Mouse (Mus musculus) forebrain, embryonic 13.5 days (tissue): ENCODE measurements around the gene Syne1. TPM values are rescaled to one million over a fixed set of nuclear protein-coding genes. Genes with fewer than 3 reads are reported as not detected.

ENCODE experiments used
- ATAC-seq: fragments of 200-750 bp; cut with Nextera tagmentation; 2 replicates; pipeline ENCODE4 v1.8.0; 2017
- H3K27ac ChIP-seq: fragments of 300-500 bp; sonication (generic); 2 replicates; pipeline ENCODE4 v1.5.1; 2015; ENCODE audit warnings: inconsistent platforms, mild to moderate bottlenecking, moderate library complexity
- H3K27me3 ChIP-seq: fragments of 300-500 bp; sonication (generic); 2 replicates; pipeline ENCODE4 v1.6.1; 2015; ENCODE audit warnings: mild to moderate bottlenecking, inconsistent platforms
- H3K36me3 ChIP-seq: fragments of 300-500 bp; sonication (generic); 2 replicates; pipeline ENCODE4 v1.6.1; 2015; ENCODE audit warnings: mild to moderate bottlenecking, inconsistent platforms; ENCODE audit not compliant: poor library complexity, severe bottlenecking
- H3K4me1 ChIP-seq: fragments of 300-500 bp; sonication (generic); 2 replicates; pipeline ENCODE4 v1.6.1; 2015; ENCODE audit warnings: inconsistent platforms
- H3K4me2 ChIP-seq: fragments of 300-500 bp; sonication (generic); 2 replicates; pipeline ENCODE4 v1.6.1; 2015; ENCODE audit warnings: inconsistent platforms, mild to moderate bottlenecking, moderate library complexity
- H3K4me3 ChIP-seq: fragments of 300-500 bp; sonication (generic); 2 replicates; pipeline ENCODE4 v1.5.1; 2015; ENCODE audit warnings: mild to moderate bottlenecking, inconsistent platforms
- H3K9ac ChIP-seq: fragments of 300-500 bp; sonication (generic); 2 replicates; pipeline ENCODE4 v1.6.1; 2015; ENCODE audit warnings: mild to moderate bottlenecking, inconsistent platforms
- H3K9me3 ChIP-seq: fragments of 300-500 bp; sonication (generic); replicated peaks from 2 replicates; pipeline ENCODE4 v1.6.1; 2016; ENCODE audit warnings: inconsistent platforms
- WGBS: fragments of 180-500 bp; shearing (Covaris S2); methylation state at CpG from one replicate; pipeline ENCODE4 v1.1.7; 2015; 5-methylcytosine and 5-hydroxymethylcytosine counted together
- polyA plus RNA-seq: library from polyadenylated mRNA; unstranded; fragments of >200 nt; fragmentation: Nextera tagmentation; extraction: Ambion mirVana; gene quantifications from 2 replicates; pipeline ENCODE4 v1.2.1, GENCODE M21; 2015

Syne1 gene
- polyA plus RNA-seq, 1 experiment from 2014 or later, result 2.4 TPM

DNA sequence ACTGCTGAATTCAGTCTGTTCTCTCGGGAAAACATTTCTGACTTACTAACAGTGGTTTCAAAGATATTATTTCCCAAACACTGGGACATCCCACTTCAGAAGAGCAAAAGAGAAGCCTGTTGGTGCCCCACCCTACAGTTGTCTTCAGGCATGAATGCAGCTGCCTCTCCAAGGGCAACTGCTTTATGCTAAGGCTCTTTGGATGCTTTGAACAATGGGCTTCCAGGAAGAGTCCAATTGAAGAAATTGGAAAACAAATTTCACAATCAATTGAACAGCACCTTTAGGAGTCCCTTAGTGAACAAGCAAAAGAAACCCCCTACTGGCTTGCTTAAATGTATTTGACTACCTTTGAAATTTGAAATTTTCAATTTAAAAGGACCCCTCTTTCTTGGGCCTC, 524.1 kb downstream of the Syne1 start:
- Histone ChIP-seq H3K27me3 (peaks cover 20% of the 10 kb centered on the region), H3K36me3 (no peaks in the 10 kb centered on the region), H3K9me3 (no peaks in the 10 kb centered on the region), H3K27ac (no peak overlapping the region), H3K4me1 (0 out of 2 replicates have a peak, but pooled peaks cover under 1% of the 10 kb centered on the region), H3K4me3 (no peak overlapping the region), H3K4me2 (no peak overlapping the region), H3K9ac (no peak overlapping the region)
- 86% methylated on average over 1 of the region's 1 CpGs for WGBS
- no peak for ATAC-seq

GRCm38 (mm10) chr10:5025906-5026305, 525.4 kb downstream of the Syne1 start:
- Histone ChIP-seq H3K4me2 (no peak overlapping the region), H3K36me3 (no peaks in the 10 kb centered on the region), H3K4me3 (no peak overlapping the region), H3K9me3 (no peaks in the 10 kb centered on the region), H3K4me1 (no peaks in the 10 kb centered on the region), H3K9ac (no peak overlapping the region), H3K27ac (no peak overlapping the region), H3K27me3 (peaks cover 16% of the 10 kb centered on the region)
- 92% methylated on average over 4 of the region's 4 CpGs for WGBS
- no peak for ATAC-seq

- no peaks in the 10 kb centered on the region for H3K9me3 ChIP-seq
- no peak overlapping the region for H3K27ac ChIP-seq
- 81% methylated on average over 1 of the region's 1 CpGs for WGBS
- H3K4me1 ChIP-seq, result no peaks in the 10 kb centered on the region
- H3K4me3 ChIP-seq, result no peak overlapping the region
- no peak for ATAC-seq
- H3K27me3 ChIP-seq, result no peaks in the 10 kb centered on the region
- no peaks in the 10 kb centered on the region for H3K36me3 ChIP-seq
- no peak overlapping the region for H3K4me2 ChIP-seq
- H3K9ac ChIP-seq, result no peak overlapping the region
These were observed 534.1 kb downstream of the Syne1 start for GRCm38 (mm10) chr10:5017148-5017547.

DNA sequence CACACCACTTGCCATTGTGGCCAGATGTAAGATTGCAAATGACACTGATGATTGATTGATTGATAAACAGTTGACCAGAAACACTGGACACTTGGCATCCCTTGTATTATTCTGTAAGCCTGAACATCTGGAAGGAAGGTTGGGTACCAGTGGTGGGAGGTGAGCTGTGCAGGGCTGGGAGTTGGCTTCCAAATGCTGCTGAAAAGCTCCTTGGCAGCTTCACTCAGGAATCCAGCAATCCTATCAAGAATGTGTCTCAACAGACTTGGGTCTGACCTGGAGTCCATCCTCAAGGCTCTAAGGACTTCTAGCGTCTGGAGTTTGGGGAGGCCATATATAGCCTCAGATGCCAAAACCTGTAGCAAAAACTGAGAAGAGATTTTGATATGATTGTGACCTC, 536.3 kb downstream of the Syne1 start:
- H3K27ac ChIP-seq, result no peak overlapping the region
- no peak for ATAC-seq
- no peak overlapping the region for H3K9ac ChIP-seq
- H3K9me3 ChIP-seq, result no peaks in the 10 kb centered on the region
- no peak overlapping the region for H3K4me3 ChIP-seq
- H3K4me2 ChIP-seq, result no peak overlapping the region
- no peaks in the 10 kb centered on the region for H3K4me1 ChIP-seq
- no peaks in the 10 kb centered on the region for H3K27me3 ChIP-seq
- 92% methylated on average over 1 of the region's 1 CpGs for WGBS
- H3K36me3 ChIP-seq, result no peaks in the 10 kb centered on the region

GRCm38 (mm10) chr10:5012004-5012403, 539.3 kb downstream of the Syne1 start:
- H3K4me3 ChIP-seq, result no peak overlapping the region
- no peak overlapping the region for H3K9ac ChIP-seq
- no peaks in the 10 kb centered on the region for H3K9me3 ChIP-seq
- no peak overlapping the region for H3K4me2 ChIP-seq
- no peaks in the 10 kb centered on the region for H3K36me3 ChIP-seq
- no peak overlapping the region for H3K27ac ChIP-seq
- ATAC-seq, result no peak
- H3K27me3 ChIP-seq, result no peaks in the 10 kb centered on the region
- no peaks in the 10 kb centered on the region for H3K4me1 ChIP-seq

DNA sequence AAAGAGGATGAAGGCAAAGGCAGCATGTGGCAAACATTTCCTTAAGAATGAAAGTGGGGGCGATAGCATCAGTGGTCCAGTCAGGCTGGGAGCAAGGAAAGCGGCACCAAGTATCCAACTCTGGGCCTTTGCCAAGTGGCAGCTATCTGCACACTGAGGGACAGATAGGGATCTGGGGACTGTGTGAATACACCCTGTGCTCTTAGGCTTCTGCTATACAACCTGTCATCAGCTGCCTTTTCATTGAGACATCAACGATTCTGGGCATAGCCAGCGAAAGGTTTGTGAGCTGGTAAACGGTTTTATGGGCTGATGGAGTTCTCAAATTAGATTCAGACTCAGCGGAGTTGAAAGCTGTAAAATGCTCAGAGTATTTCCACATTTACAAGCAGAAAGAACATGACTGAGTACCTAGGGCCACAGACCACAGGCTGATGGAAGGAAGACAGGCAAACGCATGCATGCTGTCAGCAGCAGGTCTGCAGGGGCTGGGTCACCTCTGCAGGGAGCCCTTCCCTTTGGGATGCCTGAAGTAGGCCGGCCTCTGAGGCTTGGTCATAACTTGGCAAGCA, 542.4 kb downstream of the Syne1 start:
- 82% methylated on average over 8 of the region's 8 CpGs for WGBS

DNA sequence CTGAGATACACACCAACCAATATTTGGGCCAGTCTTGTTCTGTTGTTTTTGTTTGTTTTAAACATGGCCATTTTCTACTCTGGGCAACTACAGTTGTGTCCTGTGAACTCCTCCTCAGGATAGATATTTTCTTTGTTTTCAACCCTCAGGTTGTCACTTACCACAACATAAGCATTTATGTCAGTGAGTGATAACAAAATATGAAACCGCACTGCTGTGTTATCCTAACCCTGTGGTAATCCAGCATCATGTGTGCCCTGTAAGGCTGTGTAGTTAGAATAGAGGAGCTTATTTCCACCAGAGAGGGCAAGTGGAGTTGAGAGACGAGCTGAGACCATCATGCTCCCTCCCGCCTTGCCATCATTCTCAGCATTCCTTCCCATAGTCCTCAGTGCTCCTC, 554.7 kb downstream of the Syne1 start:
- Histone ChIP-seq H3K27ac (no peak overlapping the region), H3K4me2 (no peak overlapping the region), H3K36me3 (no peaks in the 10 kb centered on the region), H3K27me3 (no peaks in the 10 kb centered on the region), H3K4me1 (no peaks in the 10 kb centered on the region), H3K9me3 (no peaks in the 10 kb centered on the region), H3K4me3 (no peak overlapping the region), H3K9ac (no peak overlapping the region)
- ATAC-seq, result no peak
- WGBS, result 76% methylated on average over 3 of the region's 3 CpGs

More for the DNA sequence above, 542.4 kb downstream of the Syne1 start:
- Histone ChIP-seq H3K36me3 (no peaks in the 10 kb centered on the region), H3K27me3 (no peaks in the 10 kb centered on the region), H3K9me3 (no peaks in the 10 kb centered on the region), H3K4me2 (no peak overlapping the region), H3K4me3 (no peak overlapping the region), H3K27ac (no peak overlapping the region), H3K9ac (no peak overlapping the region), H3K4me1 (no peaks in the 10 kb centered on the region)
- ATAC-seq, result no peak

GRCm38 (mm10) chr10:4993802-4994201, 557.5 kb downstream of the Syne1 start:
- 92% methylated on average over 3 of the region's 3 CpGs for WGBS
- Histone ChIP-seq H3K27me3 (no peaks in the 10 kb centered on the region), H3K4me2 (no peak overlapping the region), H3K9me3 (no peaks in the 10 kb centered on the region), H3K9ac (no peak overlapping the region), H3K4me3 (no peak overlapping the region), H3K4me1 (no peaks in the 10 kb centered on the region), H3K27ac (no peak overlapping the region), H3K36me3 (no peaks in the 10 kb centered on the region)
- ATAC-seq, result no peak

GRCm38 (mm10) chr10:4983919-4984318, 567.4 kb downstream of the Syne1 start:
- no peaks in the 10 kb centered on the region for H3K27me3 ChIP-seq
- H3K27ac ChIP-seq, result no peak overlapping the region
- no peak overlapping the region for H3K4me3 ChIP-seq
- no peak overlapping the region for H3K4me2 ChIP-seq
- no peaks in the 10 kb centered on the region for H3K9me3 ChIP-seq
- H3K36me3 ChIP-seq, result no peaks in the 10 kb centered on the region
- no peak overlapping the region for H3K9ac ChIP-seq
- 76% methylated on average over 2 of the region's 2 CpGs for WGBS
- no peak for ATAC-seq
- H3K4me1 ChIP-seq, result no peaks in the 10 kb centered on the region

DNA sequence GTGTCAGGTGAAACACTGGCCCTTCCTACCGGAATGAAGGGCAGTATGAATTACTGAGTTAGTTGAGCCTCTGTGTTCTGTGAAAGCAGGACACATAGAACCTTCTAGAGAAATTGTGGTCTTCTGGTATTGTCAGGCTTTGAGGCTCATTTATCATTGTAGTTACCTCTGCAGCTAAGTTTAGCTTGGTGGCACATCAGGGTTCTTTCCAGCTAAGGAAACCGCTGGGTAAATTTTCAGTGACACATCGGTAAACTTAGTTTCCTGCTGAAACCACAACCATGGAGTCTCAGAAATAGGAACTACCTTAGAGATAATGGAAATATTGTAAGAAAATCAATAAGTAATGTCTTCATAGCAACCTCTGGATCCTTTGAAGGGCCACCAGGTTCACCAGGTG, 573.9 kb downstream of the Syne1 start:
- H3K4me2 ChIP-seq, result no peak overlapping the region
- no peaks in the 10 kb centered on the region for H3K27me3 ChIP-seq
- no peak for ATAC-seq
- no peaks in the 10 kb centered on the region for H3K9me3 ChIP-seq
- 94% methylated on average over 3 of the region's 3 CpGs for WGBS
- H3K36me3 ChIP-seq, result no peaks in the 10 kb centered on the region
- no peak overlapping the region for H3K4me3 ChIP-seq
- H3K27ac ChIP-seq, result no peak overlapping the region
- H3K9ac ChIP-seq, result no peak overlapping the region
- no peaks in the 10 kb centered on the region for H3K4me1 ChIP-seq

DNA sequence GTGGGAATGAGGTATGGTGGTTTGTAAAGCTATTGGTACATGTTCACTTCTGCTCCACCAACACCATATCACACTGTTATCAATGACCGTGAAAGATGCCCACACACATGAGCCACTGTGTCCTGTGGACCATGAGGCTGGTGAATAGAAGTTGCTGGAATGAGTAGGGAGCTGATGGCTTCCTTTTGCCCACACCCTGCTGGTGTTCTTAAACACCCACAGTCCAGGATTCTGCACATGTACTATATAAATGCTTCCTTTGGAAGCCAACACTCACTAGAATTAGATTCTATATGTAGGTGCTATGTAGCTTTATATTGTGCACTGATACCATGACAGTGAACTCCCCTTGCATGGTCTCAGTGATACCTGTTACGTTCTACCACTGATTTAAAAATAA, 574.7 kb downstream of the Syne1 start:
- no peak overlapping the region for H3K27ac ChIP-seq
- H3K9me3 ChIP-seq, result no peaks in the 10 kb centered on the region
- H3K4me3 ChIP-seq, result no peak overlapping the region
- ATAC-seq, result no peak
- H3K36me3 ChIP-seq, result no peaks in the 10 kb centered on the region
- H3K4me1 ChIP-seq, result no peaks in the 10 kb centered on the region
- WGBS, result 88% methylated on average over 2 of the region's 2 CpGs
- H3K4me2 ChIP-seq, result no peak overlapping the region
- H3K9ac ChIP-seq, result no peak overlapping the region
- H3K27me3 ChIP-seq, result no peaks in the 10 kb centered on the region

DNA sequence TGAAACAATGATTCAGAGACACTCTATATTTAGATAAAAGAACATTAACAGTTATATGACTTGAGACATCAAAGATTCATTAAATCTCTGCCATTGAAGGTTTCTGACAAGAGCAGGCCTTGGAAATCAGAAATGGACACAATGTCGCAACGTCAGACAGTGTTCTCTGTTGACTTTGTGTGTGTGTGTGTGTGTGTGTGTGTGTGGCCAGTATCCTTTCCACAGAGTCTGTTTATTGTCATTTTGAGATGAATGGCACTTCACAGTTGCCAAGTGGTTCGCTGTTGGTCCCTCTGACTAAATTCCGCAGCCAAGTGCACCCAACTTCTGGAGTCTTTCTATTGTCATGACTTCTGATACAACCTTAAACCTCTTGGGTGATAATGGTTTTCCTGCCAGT, 577.0 kb downstream of the Syne1 start:
- no peaks in the 10 kb centered on the region for H3K36me3 ChIP-seq
- H3K27ac ChIP-seq, result no peak overlapping the region
- H3K9ac ChIP-seq, result no peak overlapping the region
- H3K4me2 ChIP-seq, result no peak overlapping the region
- no peaks in the 10 kb centered on the region for H3K4me1 ChIP-seq
- H3K27me3 ChIP-seq, result no peaks in the 10 kb centered on the region
- WGBS, result 94% methylated on average over 4 of the region's 4 CpGs
- H3K9me3 ChIP-seq, result no peaks in the 10 kb centered on the region
- ATAC-seq, result no peak
- no peak overlapping the region for H3K4me3 ChIP-seq

DNA sequence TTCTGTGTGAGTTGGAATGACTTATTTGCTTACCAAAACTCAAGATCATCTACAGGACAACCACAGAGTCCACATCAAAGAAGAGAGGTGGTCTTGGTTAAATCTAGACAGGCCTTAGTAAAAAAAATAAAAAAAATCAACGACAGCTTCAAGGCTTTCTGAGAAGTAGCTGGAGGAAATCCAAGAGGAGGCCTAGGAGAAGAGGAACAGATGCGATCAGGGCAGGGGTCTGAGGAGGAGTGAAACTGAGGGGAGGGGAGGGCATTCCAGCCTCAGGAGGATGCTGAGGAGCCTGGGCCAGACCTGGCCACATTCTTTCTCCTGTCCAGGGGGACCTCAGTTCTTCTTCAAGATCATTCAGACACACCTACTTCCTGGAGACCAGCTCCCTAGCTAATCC, 579.3 kb downstream of the Syne1 start:
- no peak overlapping the region for H3K4me3 ChIP-seq
- no peak overlapping the region for H3K9ac ChIP-seq
- H3K9me3 ChIP-seq, result no peaks in the 10 kb centered on the region
- H3K36me3 ChIP-seq, result no peaks in the 10 kb centered on the region
- no peak for ATAC-seq
- H3K4me2 ChIP-seq, result no peak overlapping the region
- 82% methylated on average over 2 of the region's 2 CpGs for WGBS
- H3K27me3 ChIP-seq, result no peaks in the 10 kb centered on the region
- no peak overlapping the region for H3K27ac ChIP-seq
- no peaks in the 10 kb centered on the region for H3K4me1 ChIP-seq
